Mouse (Mus musculus): Measurements from ENCODE around the gene Cttn. TPM values are rescaled to one million over a fixed set of nuclear protein-coding genes. Genes with fewer than 3 reads are reported as not detected.

Cttn gene
- polyA plus RNA-seq, 1 experiment from 2014 or later: 189 TPM

DNA sequence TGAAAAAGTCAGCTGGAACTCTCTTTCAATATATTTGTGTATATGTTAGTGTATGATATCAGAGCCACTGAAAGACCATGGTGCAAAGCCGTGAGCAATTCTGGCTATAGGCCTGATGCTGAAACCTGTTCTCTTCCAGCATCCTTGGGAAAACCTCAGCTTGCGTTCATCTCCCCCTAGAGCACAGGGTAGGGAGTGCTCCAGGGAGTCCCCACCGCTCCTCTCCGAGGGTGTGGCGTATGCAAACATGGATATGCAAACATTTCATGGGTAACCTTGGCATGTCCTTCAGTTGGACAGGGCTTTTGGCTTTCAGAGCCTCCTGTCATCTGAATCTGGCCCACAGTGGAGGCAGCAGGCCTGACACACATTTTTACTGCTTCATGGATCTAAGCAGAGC is 56.2 kb downstream of the Cttn start:
- Histone ChIP-seq H3K4me3 (replicated peaks; ENCODE audit: low read length) (no peak overlapping the region), H3K9ac (replicated peaks; ENCODE audit: low read depth, low read length) (no peak overlapping the region), H3K36me3 (ENCODE audit: control insufficient read depth, insufficient read depth) (peaks cover 5% of the 10 kb centered on the region), H3K9me3 (ENCODE audit: control insufficient read depth, low read length) (no peaks in the 10 kb centered on the region), H3K4me1 (replicated peaks; ENCODE audit: control insufficient read depth, insufficient read depth, low read length) (peaks cover 26% of the 10 kb centered on the region), H3K27ac (ENCODE audit: low read length) (no peak overlapping the region), H3K27me3 (replicated peaks; ENCODE audit: control insufficient read depth, insufficient read depth, low read length) (no peaks in the 10 kb centered on the region), H3K4me2 (ENCODE audit: low read length) (no peak overlapping the region)
- WGBS: 81% methylated on average over 5 of the region's 5 CpGs
- no peak for ATAC-seq

DNA sequence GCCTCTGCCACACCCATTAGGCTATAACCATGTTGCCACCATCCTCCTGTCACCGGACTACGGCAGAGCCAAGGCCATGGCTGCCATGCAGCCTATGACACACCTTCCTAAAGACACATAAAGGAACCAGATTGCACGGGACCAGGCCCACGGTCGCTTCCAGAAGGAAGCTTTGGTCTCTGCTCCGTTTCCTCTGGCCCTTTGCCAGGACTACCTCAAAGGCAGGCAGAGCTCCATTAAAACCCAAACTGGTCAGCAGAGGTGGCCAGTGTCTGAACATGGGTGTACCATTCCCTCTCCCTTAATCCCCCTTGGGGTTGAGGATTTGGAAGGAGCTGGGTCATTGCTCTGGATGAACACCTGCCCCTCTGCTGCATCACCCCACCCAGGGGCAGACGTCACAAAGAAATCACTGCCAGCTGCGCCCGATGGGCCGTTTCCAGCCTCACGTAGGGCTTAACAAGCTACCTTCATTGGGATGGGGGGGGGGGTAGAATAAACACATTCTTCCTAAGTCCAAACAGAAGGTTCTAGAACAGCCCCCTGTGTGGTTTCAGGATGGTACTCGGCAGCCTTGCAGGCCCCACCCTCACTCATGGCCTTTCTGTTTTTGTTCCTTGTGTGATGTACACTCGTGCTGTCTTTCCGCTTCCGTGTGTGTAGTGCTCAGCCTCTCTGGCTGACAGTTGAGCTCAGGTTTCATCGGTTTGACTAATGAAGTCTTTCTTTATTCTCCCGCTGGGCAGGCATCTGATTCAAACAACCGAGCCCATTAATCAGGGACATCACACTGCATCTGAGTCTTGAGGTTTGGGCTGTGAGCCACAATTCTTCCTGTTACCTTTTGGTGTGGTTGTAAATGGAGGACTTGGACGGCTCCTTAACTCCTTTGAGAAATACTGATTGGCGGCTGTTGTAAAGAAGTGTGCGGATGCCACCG is 58.6 kb downstream of the Cttn start:
- 36% methylated on average over 22 of the region's 22 CpGs for WGBS
- Histone ChIP-seq H3K4me3 (replicated peaks; ENCODE audit: low read length) (no peak overlapping the region), H3K9me3 (ENCODE audit: control insufficient read depth, low read length) (no peaks in the 10 kb centered on the region), H3K27ac (ENCODE audit: low read length) (no peak overlapping the region), H3K27me3 (replicated peaks; ENCODE audit: control insufficient read depth, insufficient read depth, low read length) (no peaks in the 10 kb centered on the region), H3K36me3 (ENCODE audit: control insufficient read depth, insufficient read depth) (peaks cover 5% of the 10 kb centered on the region), H3K9ac (replicated peaks; ENCODE audit: low read depth, low read length) (no peak overlapping the region), H3K4me2 (ENCODE audit: low read length) (no peak overlapping the region), H3K4me1 (replicated peaks; ENCODE audit: control insufficient read depth, insufficient read depth, low read length) (peaks cover 12% of the 10 kb centered on the region)
- no peak for ATAC-seq

DNA sequence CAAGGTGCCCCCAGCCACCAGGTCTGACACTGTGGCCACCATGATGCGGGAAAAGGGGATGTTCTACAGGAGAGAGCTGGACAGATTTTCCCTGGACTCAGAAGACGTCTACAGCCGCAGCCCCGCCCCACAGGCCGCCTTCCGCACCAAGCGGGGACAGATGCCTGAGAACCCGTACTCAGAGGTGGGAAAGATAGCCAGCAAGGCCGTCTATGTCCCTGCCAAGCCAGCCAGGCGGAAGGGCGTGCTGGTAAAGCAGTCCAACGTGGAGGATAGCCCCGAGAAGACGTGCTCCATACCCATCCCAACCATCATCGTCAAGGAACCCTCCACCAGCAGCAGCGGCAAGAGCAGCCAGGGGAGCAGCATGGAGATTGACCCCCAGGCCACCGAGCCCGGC is 61.1 kb downstream of the Cttn start:
- peaks cover 5% of the 10 kb centered on the region for H3K36me3 ChIP-seq (ENCODE audit: control insufficient read depth, insufficient read depth)
- H3K4me3 ChIP-seq (replicated peaks; ENCODE audit: low read length): no peak overlapping the region
- no peak overlapping the region for H3K9ac ChIP-seq (replicated peaks; ENCODE audit: low read depth, low read length)
- no peaks in the 10 kb centered on the region for H3K27me3 ChIP-seq (replicated peaks; ENCODE audit: control insufficient read depth, insufficient read depth, low read length)
- peaks cover 6% of the 10 kb centered on the region; the same call in 1 of the 2 replicates for H3K4me1 ChIP-seq (replicated peaks; ENCODE audit: control insufficient read depth, insufficient read depth, low read length)
- no peak overlapping the region for H3K4me2 ChIP-seq (ENCODE audit: low read length)
- 86% methylated on average over 18 of the region's 18 CpGs for WGBS
- ATAC-seq: no peak
- H3K27ac ChIP-seq (ENCODE audit: low read length): no peak overlapping the region
- H3K9me3 ChIP-seq (ENCODE audit: control insufficient read depth, low read length): no peaks in the 10 kb centered on the region

DNA sequence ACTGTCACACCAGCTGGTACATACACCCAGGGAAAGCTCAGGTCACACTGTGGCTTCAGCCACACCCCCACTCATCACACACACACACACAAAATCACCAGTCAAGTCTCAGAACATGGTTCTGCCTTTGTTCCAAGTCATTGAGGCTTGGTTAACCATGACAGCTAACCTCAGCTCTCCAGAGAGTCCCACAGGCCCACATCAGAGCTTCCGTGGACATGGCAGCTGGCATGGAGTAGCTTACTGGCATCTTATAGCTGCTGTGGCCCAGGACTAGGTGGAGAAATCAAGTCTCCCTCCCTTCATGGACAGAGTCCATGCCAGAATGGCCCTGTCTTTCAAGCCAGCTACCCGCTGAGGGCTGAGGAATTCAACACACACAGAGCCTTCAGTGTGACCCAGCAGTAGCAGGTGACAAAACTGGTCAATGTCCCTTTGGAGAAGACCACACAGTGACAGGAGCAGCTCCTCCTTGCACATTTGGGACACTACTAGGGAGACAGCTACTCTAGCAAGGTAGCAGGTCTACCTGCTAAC is 62.3 kb downstream of the Cttn start:
- no peak overlapping the region for H3K9ac ChIP-seq (replicated peaks; ENCODE audit: low read depth, low read length)
- peaks cover 5% of the 10 kb centered on the region for H3K36me3 ChIP-seq (ENCODE audit: control insufficient read depth, insufficient read depth)
- no peaks in the 10 kb centered on the region for H3K9me3 ChIP-seq (ENCODE audit: control insufficient read depth, low read length)
- no peak overlapping the region for H3K27ac ChIP-seq (ENCODE audit: low read length)
- H3K27me3 ChIP-seq (replicated peaks; ENCODE audit: control insufficient read depth, insufficient read depth, low read length): no peaks in the 10 kb centered on the region
- no peak overlapping the region for H3K4me3 ChIP-seq (replicated peaks; ENCODE audit: low read length)
- no peak overlapping the region for H3K4me2 ChIP-seq (ENCODE audit: low read length)
- no peak for ATAC-seq
- H3K4me1 ChIP-seq (replicated peaks; ENCODE audit: control insufficient read depth, insufficient read depth, low read length): peaks cover 6% of the 10 kb centered on the region; the same call in 1 of the 2 replicates
- WGBS: 82% methylated on average over 2 of the region's 2 CpGs

DNA sequence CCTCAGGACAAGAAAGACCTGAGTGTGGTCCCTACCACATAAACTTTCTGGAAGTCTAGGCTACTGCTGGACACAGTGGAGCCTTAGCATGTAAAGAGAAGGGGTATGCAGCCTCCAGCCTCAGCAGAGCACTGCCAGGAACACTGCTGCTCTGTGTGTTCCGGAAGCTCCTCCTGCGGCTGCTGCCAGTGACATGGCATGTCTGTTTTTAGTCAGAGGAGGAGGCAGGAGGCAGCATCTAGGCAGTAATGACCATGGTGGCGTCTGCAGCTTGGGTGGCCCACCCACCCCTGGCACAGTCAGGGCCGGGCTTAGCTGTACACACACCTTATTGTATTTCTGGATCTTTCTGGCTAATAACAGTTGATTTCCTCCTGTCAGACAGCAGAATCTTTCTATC is 63.1 kb downstream of the Cttn start:
- ATAC-seq: no peak
- Histone ChIP-seq H3K4me1 (replicated peaks; ENCODE audit: control insufficient read depth, insufficient read depth, low read length) (peaks cover 6% of the 10 kb centered on the region; the same call in 1 of the 2 replicates), H3K9ac (replicated peaks; ENCODE audit: low read depth, low read length) (no peak overlapping the region), H3K4me2 (ENCODE audit: low read length) (no peak overlapping the region), H3K9me3 (ENCODE audit: control insufficient read depth, low read length) (no peaks in the 10 kb centered on the region), H3K27me3 (replicated peaks; ENCODE audit: control insufficient read depth, insufficient read depth, low read length) (no peaks in the 10 kb centered on the region), H3K36me3 (ENCODE audit: control insufficient read depth, insufficient read depth) (peaks cover 5% of the 10 kb centered on the region), H3K27ac (ENCODE audit: low read length) (no peak overlapping the region), H3K4me3 (replicated peaks; ENCODE audit: low read length) (no peak overlapping the region)
- 67% methylated on average over 4 of the region's 4 CpGs for WGBS

DNA sequence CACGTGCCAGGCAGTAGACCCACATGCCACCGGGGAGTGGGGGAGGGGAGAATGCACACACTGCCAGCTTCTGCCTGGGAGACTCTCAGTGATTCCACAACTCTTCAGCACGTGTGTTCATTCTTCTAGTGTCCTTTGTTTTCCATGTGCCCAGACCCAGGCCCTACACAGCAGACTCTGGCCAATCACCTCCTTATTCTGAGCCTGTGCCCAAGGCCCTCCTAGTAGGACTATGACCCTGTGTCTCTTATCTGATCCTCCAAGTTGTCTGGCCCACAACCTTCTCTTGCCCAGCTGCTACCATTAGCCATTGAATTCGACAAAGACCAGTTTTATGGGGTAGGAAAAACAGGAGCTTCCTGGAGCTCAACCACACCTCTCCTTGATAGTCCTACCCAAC is 68.3 kb downstream of the Cttn start:
- no peaks in the 10 kb centered on the region for H3K9me3 ChIP-seq (ENCODE audit: control insufficient read depth, low read length)
- H3K27me3 ChIP-seq (replicated peaks; ENCODE audit: control insufficient read depth, insufficient read depth, low read length): no peaks in the 10 kb centered on the region
- 74% methylated on average over 4 of the region's 4 CpGs for WGBS
- no peak for ATAC-seq
- no peaks in the 10 kb centered on the region for H3K36me3 ChIP-seq (ENCODE audit: control insufficient read depth, insufficient read depth)
- H3K4me2 ChIP-seq (ENCODE audit: low read length): no peak overlapping the region
- no peak overlapping the region for H3K4me3 ChIP-seq (replicated peaks; ENCODE audit: low read length)
- H3K9ac ChIP-seq (replicated peaks; ENCODE audit: low read depth, low read length): no peak overlapping the region
- H3K27ac ChIP-seq (ENCODE audit: low read length): no peak overlapping the region
- H3K4me1 ChIP-seq (replicated peaks; ENCODE audit: control insufficient read depth, insufficient read depth, low read length): no peaks in the 10 kb centered on the region

DNA sequence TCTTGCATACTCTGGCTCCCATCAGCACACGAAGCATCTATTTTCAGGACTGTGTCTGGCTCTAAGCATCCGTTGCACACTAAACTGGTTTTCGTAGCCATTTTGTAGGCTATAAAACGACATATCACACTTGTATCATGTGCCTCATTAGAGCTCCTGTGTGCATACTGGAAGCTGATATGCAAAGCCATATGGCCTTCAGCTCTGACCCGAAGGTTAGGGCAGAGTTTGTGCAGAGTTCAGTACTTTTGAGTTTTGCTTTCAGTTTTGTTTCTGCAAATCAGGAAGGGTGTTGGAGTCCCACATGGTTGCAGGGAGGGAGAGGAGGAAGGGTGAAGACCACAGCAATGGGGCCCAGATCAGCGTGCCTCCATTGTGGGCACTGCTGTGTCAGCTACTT is 79.1 kb downstream of the Cttn start:
- no peak overlapping the region for H3K9ac ChIP-seq (replicated peaks; ENCODE audit: low read depth, low read length)
- H3K4me1 ChIP-seq (replicated peaks; ENCODE audit: control insufficient read depth, insufficient read depth, low read length): no peaks in the 10 kb centered on the region
- no peaks in the 10 kb centered on the region; the same call in 1 of the 2 replicates for H3K9me3 ChIP-seq (ENCODE audit: control insufficient read depth, low read length)
- H3K4me3 ChIP-seq (replicated peaks; ENCODE audit: low read length): no peak overlapping the region
- H3K4me2 ChIP-seq (ENCODE audit: low read length): no peak overlapping the region
- no peak overlapping the region for H3K27ac ChIP-seq (ENCODE audit: low read length)
- 86% methylated on average over 6 of the region's 6 CpGs for WGBS
- no peak for ATAC-seq
- H3K27me3 ChIP-seq (replicated peaks; ENCODE audit: control insufficient read depth, insufficient read depth, low read length): no peaks in the 10 kb centered on the region
- no peaks in the 10 kb centered on the region for H3K36me3 ChIP-seq (ENCODE audit: control insufficient read depth, insufficient read depth)

DNA sequence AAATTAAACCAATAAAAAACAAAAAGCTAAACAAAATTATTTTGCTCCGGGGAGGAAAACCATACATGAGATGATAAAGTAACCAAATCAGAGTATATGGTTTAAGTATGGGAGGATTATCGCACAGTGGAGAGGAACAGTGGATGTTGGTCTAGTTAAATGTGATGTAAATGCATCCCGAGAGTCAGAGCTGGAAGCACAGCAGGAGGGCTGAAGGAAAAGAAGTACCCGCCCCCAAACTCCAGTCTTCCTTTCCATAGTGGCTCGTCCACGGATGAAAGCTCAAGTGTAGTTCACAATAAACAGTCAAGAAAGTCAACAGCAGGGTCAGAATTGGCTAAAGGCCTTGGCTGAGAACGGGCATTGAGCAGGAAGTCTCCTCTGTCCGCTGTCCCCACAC is 80.1 kb downstream of the Cttn start:
- Histone ChIP-seq H3K36me3 (ENCODE audit: control insufficient read depth, insufficient read depth) (no peaks in the 10 kb centered on the region), H3K4me2 (ENCODE audit: low read length) (no peak overlapping the region), H3K27me3 (replicated peaks; ENCODE audit: control insufficient read depth, insufficient read depth, low read length) (no peaks in the 10 kb centered on the region), H3K4me3 (replicated peaks; ENCODE audit: low read length) (no peak overlapping the region), H3K27ac (ENCODE audit: low read length) (no peak overlapping the region), H3K9me3 (ENCODE audit: control insufficient read depth, low read length) (no peaks in the 10 kb centered on the region; the same call in 1 of the 2 replicates), H3K9ac (replicated peaks; ENCODE audit: low read depth, low read length) (no peak overlapping the region), H3K4me1 (replicated peaks; ENCODE audit: control insufficient read depth, insufficient read depth, low read length) (no peaks in the 10 kb centered on the region)
- ATAC-seq: no peak
- 47% methylated on average over 8 of the region's 8 CpGs for WGBS

DNA sequence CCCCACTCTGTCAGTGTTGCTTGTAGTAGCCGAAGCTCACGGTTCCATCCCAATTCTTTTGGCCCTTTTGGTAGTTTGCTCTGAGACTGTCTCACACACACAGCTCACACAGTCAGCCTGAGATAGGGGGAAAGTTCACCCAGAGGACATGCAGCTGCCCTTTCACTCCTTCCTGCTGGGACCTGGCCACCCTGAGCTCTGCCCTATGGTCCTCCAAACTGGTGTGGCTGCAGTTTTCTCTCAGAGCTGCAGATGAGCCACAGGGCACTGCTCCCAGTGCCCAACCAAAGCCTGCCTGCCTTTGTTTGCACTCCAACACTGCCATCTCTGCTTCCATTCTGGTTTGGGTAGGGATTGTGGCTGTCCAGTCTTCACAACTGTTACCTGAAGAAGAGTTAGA is 81.1 kb downstream of the Cttn start:
- WGBS: 95% methylated on average over 2 of the region's 2 CpGs
- no peaks in the 10 kb centered on the region; the same call in 1 of the 2 replicates for H3K9me3 ChIP-seq (ENCODE audit: control insufficient read depth, low read length)
- H3K9ac ChIP-seq (replicated peaks; ENCODE audit: low read depth, low read length): no peak overlapping the region
- no peak overlapping the region for H3K4me3 ChIP-seq (replicated peaks; ENCODE audit: low read length)
- no peak overlapping the region for H3K27ac ChIP-seq (ENCODE audit: low read length)
- no peak overlapping the region for H3K4me2 ChIP-seq (ENCODE audit: low read length)
- ATAC-seq: no peak
- no peaks in the 10 kb centered on the region for H3K36me3 ChIP-seq (ENCODE audit: control insufficient read depth, insufficient read depth)
- no peaks in the 10 kb centered on the region for H3K27me3 ChIP-seq (replicated peaks; ENCODE audit: control insufficient read depth, insufficient read depth, low read length)
- no peaks in the 10 kb centered on the region for H3K4me1 ChIP-seq (replicated peaks; ENCODE audit: control insufficient read depth, insufficient read depth, low read length)

Data from forebrain, embryonic 16.5 days (tissue).